Mouse (Mus musculus) olfactory bulb, adult 2 months (tissue): ENCODE measurements around the gene Gtf2h4. TPM values are rescaled to one million over a fixed set of nuclear protein-coding genes. Genes with fewer than 3 reads are reported as not detected.

Source experiments
- H3K27ac ChIP-seq: fragments of 200-500 bp; 2 replicates; pipeline ENCODE4 v1.5.1; 2012; ENCODE audit warnings: low read depth, low read length; ENCODE audit not compliant: insufficient read depth
- H3K4me1 ChIP-seq: fragments of 200-500 bp; 2 replicates; pipeline ENCODE4 v1.6.1; 2012; ENCODE audit warnings: low read length; ENCODE audit not compliant: control insufficient read depth, insufficient read depth
- H3K4me3 ChIP-seq: fragments of 200-500 bp; 2 replicates; pipeline ENCODE4 v1.5.1; 2012; ENCODE audit warnings: mild to moderate bottlenecking, low read depth, low read length, moderate library complexity; ENCODE audit not compliant: insufficient read depth
- CTCF ChIP-seq: fragments of 200-500 bp; IDR thresholded peaks from 2 replicates; pipeline ENCODE4 v1.5.1; 2012; ENCODE audit warnings: low read depth, mild to moderate bottlenecking, low read length, moderate library complexity; ENCODE audit not compliant: insufficient read depth
- POLR2A ChIP-seq: fragments of 200-500 bp; IDR thresholded peaks from 2 replicates; pipeline ENCODE4 v1.6.1; 2012; ENCODE audit warnings: mild to moderate bottlenecking, low read depth, low read length, moderate library complexity; ENCODE audit not compliant: insufficient read depth
- WGBS: fragments of 180-500 bp; shearing (Covaris S2); methylation state at CpG from one replicate; pipeline ENCODE4 v1.1.7; 2018; 5-methylcytosine and 5-hydroxymethylcytosine counted together
- polyA plus RNA-seq: library from polyadenylated mRNA; stranded (reverse); fragments of >200 nt; gene quantifications from 2 replicates; pipeline ENCODE4 v1.2.4, GENCODE M21; 2012; ENCODE audit warnings: low replicate concordance; ENCODE audit not compliant: missing spikeins, insufficient read depth, insufficient read length

Gene Gtf2h4
- polyA plus RNA-seq, 1 experiment = not detected

GRCm38 (mm10) chr17:35688347-35689175 is 15.0 kb upstream of the Gtf2h4 start:
- Histone ChIP-seq H3K4me3 (no peak overlapping the region), H3K4me1 (peaks cover 13% of the 10 kb centered on the region), H3K27ac (no peak overlapping the region)
- TF ChIP-seq CTCF (no peak), POLR2A (no peak)
- 87% methylated on average over 25 of the region's 25 CpGs for WGBS

GRCm38 (mm10) chr17:35685061-35685460 is 11.5 kb upstream of the Gtf2h4 start:
- TF ChIP-seq CTCF (no peak), POLR2A (no peak)
- Histone ChIP-seq H3K4me1 (peaks cover 3% of the 10 kb centered on the region; the same call in 1 of the 2 replicates), H3K27ac (no peak overlapping the region), H3K4me3 (no peak overlapping the region)
- WGBS = 68% methylated on average over 9 of the region's 9 CpGs

- WGBS = 84% methylated on average over 13 of the region's 13 CpGs
- TF ChIP-seq CTCF = no peak
- no peak for TF ChIP-seq POLR2A
- H3K4me1 ChIP-seq = peaks cover 3% of the 10 kb centered on the region; the same call in 1 of the 2 replicates
- H3K4me3 ChIP-seq = no peak overlapping the region
- H3K27ac ChIP-seq = no peak overlapping the region
Observed at GRCm38 (mm10) chr17:35681986-35682385, 8.4 kb upstream of the Gtf2h4 start.

GRCm38 (mm10) chr17:35680591-35680990 is 7.1 kb upstream of the Gtf2h4 start:
- no peak for TF ChIP-seq CTCF
- no peak for TF ChIP-seq POLR2A
- 42% methylated on average over 6 of the region's 6 CpGs for WGBS
- Histone ChIP-seq H3K4me1 (no peaks in the 10 kb centered on the region; the same call in 1 of the 2 replicates), H3K27ac (no peak overlapping the region), H3K4me3 (no peak overlapping the region)

- peaks cover 5% of the 10 kb centered on the region; the same call in 1 of the 2 replicates for H3K4me1 ChIP-seq
- 90% methylated on average over 6 of the region's 6 CpGs for WGBS
- TF ChIP-seq CTCF (no peak), POLR2A (no peak)
- H3K4me3 ChIP-seq = no peak overlapping the region
- H3K27ac ChIP-seq = no peak overlapping the region
Observed at GRCm38 (mm10) chr17:35672527-35672926, 1.0 kb downstream of the Gtf2h4 start.

GRCm38 (mm10) chr17:35671846-35672245 is 1.7 kb downstream of the Gtf2h4 start:
- TF ChIP-seq POLR2A = no peak
- no peak for TF ChIP-seq CTCF
- Histone ChIP-seq H3K4me1 (peaks cover 6% of the 10 kb centered on the region; the same call in 1 of the 2 replicates), H3K4me3 (no peak overlapping the region), H3K27ac (no peak overlapping the region)
- 72% methylated on average over 6 of the region's 6 CpGs for WGBS

- 94% methylated on average over 9 of the region's 9 CpGs for WGBS
- Histone ChIP-seq H3K4me1 (peaks cover 17% of the 10 kb centered on the region), H3K27ac (no peak overlapping the region), H3K4me3 (no peak overlapping the region)
- TF ChIP-seq POLR2A = 0 out of 2 replicates have a peak, but pooled peaks have one; percentile 19
- no peak for TF ChIP-seq CTCF
Observed at GRCm38 (mm10) chr17:35669731-35670130, 3.8 kb downstream of the Gtf2h4 start.

- peak within 1 kb of the TSS; percentile 60 for H3K4me3 ChIP-seq
- H3K27ac ChIP-seq = peak within 1 kb of the TSS; percentile 74
- H3K4me1 ChIP-seq = peaks cover 17% of the 10 kb centered on the region
- WGBS = under 1% methylated on average over 61 of the region's 61 CpGs
- TF ChIP-seq CTCF (peak; percentile 18; the same call in 1 of the 2 replicates), POLR2A (peak; percentile 92)
Observed at GRCm38 (mm10) chr17:35667334-35668065, 6.0 kb downstream of the Gtf2h4 start, which contains the start of gene Vars2. Gene Vars2 (minus strand): TSS chr17:35667592.

GRCm38 (mm10) chr17:35666851-35667256 is 6.7 kb downstream of the Gtf2h4 start:
- peaks cover 17% of the 10 kb centered on the region for H3K4me1 ChIP-seq
- peak overlapping the region; percentile 74 for H3K27ac ChIP-seq
- peak overlapping the region; percentile 60 for H3K4me3 ChIP-seq
- TF ChIP-seq CTCF (no peak), POLR2A (no peak; the same call in 1 of the 2 replicates)
- WGBS = 2% methylated on average over 13 of the region's 13 CpGs
